Mouse (Mus musculus) cerebellum, postnatal 36 days (tissue): ENCODE data around the gene Zfhx3.
A peak's percentile ranks its signal among the peaks of the same experiment; 100 is the strongest.

Experiments used
- DNase-seq, 2 experiments: peaks; one replicate each; pipeline ENCODE4 v3.0.0; 2021 to 2022; ENCODE audit warnings: mixed read lengths in 2 of 2

Zfhx3 gene

DNA sequence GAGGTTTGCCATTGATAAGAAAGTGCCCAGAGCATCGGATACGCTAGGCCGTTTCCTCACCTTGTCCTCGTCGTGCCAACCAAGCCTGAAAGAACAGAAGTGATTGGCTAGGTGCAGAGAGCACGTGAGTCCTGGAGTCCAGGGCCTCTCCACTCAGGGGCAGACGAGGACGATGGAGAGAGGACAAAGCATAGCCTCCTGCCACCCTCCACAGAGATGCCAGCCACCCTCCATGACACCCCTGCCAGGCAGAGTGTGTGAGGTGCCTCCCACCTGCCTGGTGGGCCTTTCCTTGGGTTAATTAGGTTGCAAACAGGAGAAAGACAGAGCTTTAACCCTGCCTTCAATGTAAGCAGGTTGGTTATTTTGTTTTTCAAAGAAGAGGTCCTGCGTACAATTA, 965.6 kb downstream of the Zfhx3 start:
- no peak for DNase-seq

DNA sequence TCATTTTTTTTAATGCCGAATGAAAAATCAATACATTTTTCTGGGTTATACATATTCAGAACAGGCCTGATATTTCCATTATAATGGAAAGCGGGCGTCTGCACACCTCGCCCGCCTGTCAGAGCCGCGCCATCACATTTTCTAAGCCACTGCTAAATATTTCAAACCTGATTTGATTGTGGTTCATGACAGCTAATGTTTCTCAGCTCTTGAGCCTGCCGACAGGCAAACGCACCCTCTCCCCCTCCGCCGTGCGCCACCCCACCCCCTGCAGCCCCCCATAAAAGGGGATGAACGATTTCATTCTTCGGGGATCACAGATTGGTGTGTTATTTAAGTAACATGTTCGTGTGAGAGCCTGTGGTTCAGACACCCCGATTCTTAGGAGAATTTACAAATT, 966.1 kb downstream of the Zfhx3 start:
- DNase-seq, result no peak

DNA sequence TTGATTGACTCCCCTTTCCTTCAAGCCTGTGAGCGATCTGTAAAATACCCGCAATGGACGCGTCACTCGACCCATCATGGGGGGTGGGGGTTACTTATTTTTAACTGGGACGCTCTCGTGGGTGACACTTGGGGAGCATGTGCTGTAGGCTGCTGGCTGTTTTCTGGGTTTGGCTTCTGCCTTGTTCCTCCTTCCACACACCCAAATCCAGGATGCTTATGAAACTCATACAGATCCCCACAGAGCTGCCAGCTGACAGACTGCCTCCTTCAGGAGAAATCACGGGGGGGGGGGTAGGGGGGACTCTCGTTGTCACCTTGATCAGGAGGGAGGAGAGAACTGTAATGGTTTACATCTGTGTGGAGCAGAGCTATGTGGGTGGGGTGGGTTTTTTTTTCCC, 966.6 kb downstream of the Zfhx3 start:
- DNase-seq, result no peak

DNA sequence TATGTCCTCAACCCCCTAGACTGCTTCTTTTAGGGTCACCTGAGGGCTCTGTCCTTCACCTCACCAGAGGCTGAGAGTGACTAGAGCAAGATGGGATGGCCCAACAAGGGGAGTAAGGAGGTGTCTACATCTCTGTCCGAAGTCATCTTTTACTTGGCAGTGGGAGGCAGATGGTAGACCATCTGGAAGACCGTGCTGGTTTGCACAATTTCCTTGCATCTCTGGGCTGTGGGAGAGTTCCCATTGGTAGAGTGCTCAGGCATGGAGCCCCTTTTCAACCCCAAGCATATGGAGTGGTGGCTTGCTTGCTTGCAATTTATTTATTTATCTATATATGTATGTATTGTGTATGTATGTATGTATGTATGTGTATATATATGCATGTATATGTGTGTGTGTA, 967.0 kb downstream of the Zfhx3 start:
- DNase-seq, result no peak

DNA sequence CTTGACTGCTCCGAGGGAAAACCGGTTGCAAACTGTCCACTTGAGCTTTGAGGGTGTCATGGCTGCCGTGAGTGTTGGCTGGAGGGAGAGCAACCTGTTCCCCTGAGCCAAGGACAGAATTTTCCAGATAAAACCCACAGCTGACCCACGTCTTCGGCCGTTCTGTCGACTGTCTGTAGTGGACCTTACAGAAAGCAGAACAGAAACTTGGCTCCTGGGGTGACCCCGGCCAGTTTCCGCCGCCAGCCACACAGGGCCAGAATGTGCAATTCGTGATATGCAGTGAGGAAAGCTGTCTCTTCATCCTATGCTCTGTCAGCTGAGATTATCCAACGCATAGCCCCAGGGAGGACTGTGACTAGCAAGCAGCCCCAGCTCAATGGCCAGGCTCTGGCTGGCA, 968.4 kb downstream of the Zfhx3 start:
- DNase-seq, result no peak

DNA sequence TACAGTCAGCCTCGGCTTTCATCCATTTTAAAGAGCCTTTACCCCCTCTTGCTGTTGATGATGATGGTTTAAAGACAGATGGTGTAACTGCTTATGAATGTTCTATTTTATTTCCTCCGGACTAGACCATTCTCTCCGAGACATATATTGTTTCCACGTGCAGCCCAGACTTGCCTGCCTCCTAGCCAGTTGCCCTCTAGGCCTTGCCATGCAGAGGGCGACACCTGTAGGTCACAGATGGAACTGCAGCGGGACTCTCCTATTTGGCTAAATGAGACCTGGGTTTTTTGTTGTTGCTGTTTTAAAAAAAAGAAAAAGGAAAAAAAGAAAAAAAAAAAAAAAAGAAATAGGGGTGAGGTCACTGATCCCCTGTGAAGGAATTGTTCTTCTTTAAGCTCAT, 969.1 kb downstream of the Zfhx3 start:
- peak; percentile 87 to 89 for DNase-seq

DNA sequence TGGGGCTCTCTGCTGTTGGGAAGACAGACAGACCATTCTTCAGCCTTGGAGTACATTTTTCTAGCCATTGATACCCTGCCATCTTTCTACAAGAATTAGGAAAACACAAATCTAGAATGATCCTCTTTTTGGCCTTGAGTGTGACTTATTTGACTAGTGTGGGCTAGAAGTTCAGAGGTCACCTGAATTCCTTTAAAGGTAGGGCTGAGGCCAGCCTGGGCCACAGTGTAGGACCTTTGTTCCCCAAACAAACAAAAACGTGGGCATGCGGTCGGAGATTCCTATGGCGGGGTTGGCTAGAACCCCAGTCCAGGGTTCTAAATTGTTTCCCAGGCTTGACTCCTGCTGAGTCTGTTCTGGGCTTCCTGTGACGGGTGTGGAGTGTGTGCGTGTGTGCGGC, 970.6 kb downstream of the Zfhx3 start:
- DNase-seq, result no peak

DNA sequence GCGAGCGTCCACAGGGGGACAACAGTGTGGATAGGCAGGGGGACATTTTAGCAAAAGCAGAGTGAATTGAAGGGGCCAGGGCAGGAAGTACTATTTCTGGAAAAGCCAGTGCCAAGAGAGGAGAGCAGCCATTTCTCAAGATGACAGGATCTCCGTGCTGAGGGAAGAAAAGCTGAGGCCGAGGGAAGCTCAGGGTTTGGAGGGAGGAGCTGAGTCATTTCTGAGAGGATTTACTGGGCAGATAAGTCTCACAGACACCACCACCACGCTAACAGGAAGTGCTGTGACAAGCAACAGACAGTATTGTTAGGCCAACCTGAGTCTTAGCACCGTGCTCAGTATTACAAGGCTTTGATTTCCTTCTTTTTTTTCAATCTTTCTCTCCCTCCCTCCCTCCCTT, 973.0 kb downstream of the Zfhx3 start:
- DNase-seq, result no peak

DNA sequence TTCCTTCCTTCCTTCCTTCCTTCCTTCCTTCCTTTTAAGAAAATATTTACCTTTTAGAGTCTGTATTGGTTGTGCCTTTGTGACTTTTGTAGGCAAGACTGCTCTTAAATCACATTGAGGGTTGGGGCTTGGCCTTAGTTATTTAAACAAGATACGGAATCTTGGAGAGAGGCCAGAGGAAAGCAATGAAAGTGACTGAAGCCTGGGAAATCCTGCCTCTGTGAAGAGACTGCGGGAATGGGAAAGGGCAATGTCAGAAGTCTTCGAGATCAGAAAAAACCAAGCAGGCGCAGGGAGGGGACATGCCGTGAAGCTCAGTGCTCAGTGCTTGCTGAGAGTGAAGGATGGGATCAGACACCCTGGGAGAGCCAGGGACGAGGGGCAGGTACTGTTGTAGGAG, 973.4 kb downstream of the Zfhx3 start:
- DNase-seq, result no peak

DNA sequence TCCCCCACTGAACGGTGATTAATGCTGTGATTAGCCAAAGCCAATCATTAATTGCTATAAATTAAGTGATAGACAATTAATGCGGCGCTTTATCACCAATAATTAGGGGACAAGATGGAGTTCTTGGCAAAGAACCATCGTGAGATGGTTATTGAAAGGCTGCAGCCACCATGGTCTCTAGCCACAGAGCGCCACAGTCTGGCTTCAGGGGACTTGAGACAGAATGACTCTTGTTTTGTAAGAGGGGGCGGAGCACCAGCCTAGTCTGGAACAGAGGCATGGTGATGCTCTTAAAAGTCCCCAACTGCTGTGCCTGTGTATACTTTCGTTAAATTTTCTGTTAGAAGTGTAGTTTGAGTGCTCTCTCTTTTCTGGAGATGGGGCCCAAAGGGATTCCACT, 977.7 kb downstream of the Zfhx3 start:
- DNase-seq, result no peak

DNA sequence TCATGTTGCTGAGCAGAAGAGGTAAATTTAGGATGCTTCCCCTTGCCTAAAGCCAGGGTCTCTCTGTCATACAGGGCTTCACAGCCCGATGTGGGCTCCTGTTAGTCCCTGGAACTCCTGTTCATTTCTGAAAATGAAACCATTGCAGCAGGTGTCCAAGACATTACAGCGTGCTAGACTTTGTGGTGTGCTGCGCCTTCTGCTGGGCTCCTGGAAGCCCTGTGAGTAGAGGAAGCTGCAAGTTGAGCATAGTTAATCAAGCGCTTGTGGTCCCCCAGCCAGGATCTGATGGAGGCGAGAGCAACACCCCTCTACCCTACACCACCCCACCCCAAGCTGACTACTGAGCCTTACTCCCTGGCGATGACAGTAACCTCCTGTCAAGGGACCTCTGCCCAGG, 980.7 kb downstream of the Zfhx3 start:
- no peak for DNase-seq

DNA sequence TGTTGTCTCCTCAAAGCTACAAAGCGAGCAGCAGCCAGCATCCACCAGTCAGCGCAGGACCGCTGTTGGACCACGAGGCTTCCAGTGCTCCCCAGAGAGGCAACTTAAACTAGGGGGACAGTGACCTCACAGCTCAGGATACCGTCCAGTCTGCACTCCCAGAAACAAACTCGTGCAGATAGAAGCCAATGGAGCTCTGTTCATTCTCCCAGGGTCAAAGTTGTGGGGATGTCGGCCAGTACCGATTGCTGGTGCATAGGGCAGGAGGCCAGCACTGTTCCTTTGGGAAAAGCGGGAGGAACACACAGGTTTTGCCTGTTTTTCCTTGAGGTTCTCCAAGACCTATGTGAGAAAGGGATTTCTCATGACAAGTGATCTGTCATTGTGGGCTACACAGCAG, 982.1 kb downstream of the Zfhx3 start:
- DNase-seq, result no peak

DNA sequence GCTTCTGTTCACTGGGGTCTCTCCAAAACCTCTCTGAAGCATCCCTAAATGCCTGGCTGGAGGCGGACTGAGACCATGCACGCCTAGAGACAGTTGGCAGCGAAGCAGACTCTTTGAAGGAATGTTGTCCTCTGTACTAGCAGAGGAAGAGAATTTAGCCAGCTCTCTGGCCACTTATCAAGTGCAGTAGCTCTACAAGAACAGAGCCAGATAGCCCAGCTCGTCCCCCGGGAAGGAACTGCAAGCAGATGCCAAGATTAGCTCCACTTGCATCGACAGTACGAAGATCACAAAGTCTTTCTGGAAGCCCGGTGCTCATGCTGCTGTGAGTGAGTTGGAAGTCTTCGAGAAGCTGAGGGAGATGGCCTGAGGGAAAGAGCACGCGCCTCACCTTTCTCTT, 983.7 kb downstream of the Zfhx3 start:
- no peak for DNase-seq

DNA sequence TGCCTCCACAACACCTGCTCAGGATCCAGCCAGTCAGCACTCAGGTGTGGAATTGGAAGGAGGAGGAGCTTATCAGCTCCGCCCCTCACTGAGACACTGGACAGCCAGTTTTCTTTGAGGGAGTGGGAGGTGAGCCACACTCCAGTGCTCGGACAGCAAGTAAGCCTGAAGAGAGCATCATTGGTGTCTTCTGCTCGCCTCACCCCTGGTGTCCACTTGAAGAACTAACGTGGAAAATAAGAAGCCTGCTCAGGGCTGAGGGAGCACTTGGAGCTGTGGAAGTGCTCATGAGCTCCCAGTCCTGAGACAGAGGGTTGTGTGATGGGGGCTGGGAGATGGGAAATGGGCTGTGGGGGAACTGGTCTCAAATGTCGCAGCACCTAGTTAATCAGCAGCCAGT, 988.2 kb downstream of the Zfhx3 start:
- no peak for DNase-seq

DNA sequence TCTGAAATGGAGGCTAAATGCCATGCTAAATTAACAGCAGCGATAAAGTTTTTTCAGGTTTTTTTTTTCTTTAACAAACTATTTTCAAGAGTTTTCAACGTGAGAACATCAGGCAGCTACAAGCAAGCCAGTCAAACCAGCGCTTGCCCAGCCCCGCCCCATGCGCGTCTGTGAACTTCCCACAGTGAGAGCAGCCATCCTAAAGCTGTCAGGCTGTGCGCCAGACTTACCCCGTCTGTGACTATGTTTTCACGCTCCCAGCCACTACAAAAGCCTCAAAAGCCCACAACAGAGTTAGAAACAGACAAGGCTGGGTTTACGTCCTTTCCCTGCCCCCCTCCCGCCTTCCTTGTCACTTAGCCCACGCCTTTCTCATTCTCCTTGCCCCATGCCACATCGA, 989.4 kb downstream of the Zfhx3 start:
- no peak for DNase-seq

DNA sequence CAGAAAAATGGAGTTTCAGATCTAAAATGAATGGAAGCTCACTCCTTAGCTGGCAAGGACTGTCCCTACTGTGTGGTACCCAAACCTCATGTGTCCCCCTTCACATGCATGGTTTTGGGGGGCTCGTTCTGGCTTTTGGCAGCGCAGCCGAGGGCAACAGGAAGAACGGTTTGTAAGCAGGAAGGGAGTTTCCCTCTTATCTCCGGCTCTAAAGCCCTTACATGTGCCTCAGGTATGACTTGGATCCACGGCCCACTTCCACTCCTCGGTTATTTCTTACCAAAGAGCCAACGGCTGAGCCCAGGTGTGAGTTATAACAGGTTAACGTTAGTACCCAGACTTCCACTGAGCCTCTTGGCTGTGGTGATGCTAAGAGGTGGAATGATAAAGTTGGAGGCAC, 990.3 kb downstream of the Zfhx3 start:
- DNase-seq, result no peak

DNA sequence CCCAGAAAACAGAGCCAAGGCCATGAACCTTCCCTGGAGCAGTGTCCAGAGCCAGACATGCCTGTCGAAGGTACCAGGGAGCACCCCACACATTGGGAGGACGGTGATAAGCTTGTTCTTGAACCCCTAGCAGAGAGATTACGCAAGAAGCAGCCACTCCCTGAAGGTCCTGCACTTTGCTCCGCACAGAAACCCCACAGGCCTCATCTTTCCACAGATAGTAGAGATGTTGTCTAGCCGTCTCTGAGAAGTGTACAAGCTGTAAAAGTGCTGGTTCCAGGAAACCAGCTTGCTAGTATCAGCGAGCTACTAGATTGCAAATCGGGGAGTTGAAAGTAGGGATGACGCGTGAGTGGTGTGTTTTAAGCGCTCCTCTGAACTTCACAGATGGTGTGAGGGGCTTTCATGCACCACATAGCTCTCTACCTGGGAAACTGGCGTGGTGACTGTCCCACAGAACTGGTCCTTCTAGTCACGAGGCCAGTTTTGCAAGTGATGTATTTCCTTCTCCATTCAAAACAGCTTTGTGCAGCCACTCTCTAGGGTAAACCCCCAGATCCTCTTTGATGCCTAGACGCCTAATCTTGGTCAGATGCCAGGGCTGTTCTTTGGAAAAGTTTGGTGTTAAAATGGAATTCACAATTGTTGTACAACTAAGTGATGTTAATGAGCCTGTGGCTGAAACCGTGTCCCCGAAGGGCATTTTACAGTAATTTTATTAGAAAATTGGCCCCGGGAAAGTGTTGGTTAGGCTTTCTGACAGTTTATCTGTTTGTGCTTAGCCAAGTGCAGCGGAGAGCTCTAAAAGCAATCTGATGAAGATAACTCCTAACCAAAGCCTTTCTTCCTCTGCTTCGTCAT, 993.6 kb downstream of the Zfhx3 start:
- no peak for DNase-seq

DNA sequence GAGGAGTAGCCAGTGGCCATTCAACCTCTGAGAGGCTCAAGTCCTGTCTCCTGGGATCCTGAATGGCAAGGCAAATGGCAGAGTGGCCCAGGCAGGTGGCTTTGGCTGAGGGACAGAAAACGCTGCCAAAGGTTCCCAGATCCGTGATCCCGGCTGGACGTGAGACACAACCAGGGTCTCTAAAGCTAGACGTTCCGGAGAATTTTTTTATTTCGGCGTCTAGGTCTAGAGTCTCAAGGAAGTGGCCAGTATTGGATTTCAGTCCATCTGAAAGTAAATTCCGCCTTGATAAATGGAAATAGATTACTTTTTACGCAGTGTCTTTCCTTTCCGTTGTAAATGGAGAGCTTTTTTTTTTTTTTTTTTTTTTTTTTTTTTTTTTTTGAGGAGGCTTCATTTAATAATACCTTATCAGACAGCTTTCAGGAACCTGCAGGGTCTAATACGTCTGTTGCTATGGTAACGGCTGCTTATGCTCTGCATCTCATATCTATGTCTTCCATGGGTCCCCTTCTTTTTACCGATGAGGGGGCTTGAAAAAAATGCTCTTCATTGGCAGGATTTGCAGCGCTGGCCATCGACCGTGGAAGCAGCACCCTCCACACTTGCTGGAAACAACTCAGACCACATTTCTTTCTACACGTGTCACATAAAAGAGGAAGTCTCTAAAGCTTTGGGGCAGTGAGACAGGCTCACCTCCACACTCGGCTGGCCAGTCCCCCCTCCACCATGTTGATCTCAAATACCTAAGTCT, 994.4 kb downstream of the Zfhx3 start:
- DNase-seq, result no peak

DNA sequence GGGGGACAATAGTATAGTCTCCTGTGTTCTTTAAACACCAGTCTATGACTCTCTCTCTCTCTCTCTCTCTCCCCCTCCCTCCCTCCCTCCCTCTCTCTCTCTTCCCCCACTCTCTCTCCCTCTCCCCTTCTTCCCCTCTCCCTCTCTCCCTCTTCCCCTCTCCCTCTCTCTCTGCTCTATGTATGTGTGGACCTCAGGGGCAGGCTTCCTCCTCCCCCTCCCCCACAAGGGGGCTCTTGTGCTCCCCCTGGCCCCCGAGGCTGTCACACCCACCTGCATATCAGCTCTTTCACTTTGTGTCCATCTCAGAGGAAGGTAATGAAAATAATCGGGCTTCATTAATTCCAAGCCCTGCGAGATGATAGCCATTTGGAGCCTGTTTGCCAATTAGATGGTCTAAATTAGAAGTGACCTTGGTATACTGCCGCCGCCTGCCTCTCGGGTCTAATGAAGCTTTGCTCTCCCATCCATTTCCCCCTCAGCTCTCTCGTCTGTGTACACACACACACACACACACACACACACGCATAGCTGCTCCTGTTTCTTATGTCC, 995.5 kb downstream of the Zfhx3 start:
- no peak for DNase-seq

DNA sequence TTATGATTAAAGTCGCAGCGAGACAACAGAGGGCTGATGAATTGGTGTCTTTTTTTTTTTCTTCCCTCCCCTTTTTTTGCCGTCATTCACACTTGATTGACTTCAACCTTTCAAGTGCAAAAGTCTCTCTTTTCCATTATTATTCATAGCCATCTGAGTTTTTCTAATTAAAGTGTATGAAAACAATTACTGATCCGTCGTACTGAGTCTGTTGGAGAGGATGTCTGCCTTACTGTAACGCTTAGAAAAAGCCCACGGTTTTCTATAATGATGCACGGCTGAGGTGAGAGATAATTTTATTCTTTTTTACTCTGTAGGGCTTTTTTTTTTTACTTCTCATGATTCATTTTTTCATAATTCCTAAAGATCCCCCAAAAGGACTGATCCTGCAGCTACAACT, 1000.2 kb downstream of the Zfhx3 start:
- no peak for DNase-seq

DNA sequence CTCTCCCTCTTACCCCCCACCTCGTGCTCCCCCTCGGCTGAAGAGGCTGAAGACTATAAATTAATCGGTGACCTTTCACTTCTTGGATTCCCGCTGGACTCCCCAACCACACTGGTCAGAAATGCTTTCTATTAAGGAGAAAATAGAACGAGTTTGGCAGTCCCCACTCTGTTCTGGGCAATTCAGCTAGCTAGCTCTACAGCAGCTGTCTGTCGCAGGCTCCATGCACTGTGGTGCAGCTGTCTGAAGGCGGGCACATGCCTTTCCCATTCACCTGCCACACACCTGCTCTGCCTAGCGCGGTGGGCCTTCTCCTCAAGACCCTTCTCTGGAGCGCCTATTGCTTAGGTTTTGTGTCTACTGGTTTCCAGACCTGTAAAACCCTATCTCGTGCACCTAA, 1000.7 kb downstream of the Zfhx3 start:
- no peak for DNase-seq

DNA sequence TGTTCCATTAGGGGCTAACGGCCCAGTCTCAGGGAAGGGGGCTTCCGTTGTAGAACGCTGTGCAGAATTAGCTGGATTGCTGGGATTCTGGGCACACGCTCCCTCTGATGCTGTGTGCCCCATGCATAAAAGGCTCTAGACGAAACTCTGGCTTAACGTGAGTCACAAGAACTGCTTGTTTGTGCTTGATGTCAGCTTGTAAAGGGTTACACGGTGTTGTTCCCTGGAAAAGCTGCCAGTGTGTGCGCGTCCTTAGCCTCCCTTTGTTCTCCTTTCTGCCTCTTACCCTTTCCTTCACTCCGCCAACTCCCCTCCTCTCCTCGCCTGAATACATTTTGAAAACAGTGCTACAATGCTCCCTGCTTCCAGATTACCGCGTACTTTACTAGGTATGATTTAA, 1001.9 kb downstream of the Zfhx3 start:
- no peak for DNase-seq

DNA sequence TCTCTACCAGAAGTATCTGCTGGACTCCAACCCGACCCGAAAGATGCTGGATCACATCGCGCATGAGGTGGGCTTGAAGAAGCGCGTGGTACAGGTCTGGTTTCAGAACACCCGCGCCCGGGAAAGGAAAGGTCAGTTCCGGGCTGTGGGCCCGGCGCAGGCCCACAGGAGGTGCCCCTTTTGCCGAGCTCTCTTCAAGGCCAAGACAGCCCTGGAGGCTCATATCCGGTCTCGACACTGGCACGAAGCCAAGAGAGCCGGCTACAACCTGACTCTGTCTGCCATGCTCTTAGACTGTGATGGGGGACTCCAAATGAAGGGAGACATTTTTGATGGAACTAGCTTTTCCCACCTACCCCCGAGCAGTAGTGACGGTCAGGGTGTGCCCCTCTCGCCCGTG, 1007.9 kb downstream of the Zfhx3 start:
- DNase-seq, result no peak

DNA sequence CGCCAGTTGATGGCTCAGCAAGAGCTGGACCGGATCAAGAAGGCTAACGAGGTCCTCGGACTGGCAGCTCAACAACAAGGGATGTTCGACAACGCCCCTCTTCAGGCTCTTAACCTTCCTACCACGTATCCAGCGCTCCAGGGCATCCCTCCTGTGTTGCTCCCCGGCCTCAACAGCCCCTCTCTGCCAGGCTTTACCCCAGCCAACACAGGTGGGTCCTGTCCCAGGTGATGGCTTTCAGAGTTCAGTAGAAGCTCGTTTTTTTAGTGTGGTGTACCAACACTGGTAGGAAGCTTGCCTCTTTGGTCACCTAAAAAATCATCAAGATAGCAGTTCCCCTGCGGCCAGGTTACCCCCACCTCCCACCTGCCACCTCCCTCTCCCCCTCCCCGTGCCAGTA, 1009.1 kb downstream of the Zfhx3 start:
- DNase-seq, result no peak
